Mouse (Mus musculus) megakaryocyte, embryonic 14.5 days (primary cell): ENCODE measurements around the gene Utrn.

Experiments
- FLI1 ChIP-seq: IDR thresholded peaks from 2 replicates; pipeline ENCODE4 v1.6.1; 2012; ENCODE audit warnings: low read length, inconsistent platforms, mixed read lengths
- GATA1 ChIP-seq: IDR thresholded peaks from 3 replicates; pipeline ENCODE4 v1.6.1; 2012; ENCODE audit warnings: mixed read lengths, low read length, inconsistent platforms, borderline replicate concordance

GRCm38 (mm10) chr10:12572759-12573158 is 296.4 kb downstream of the Utrn start:
- TF ChIP-seq GATA1: no peak
- TF ChIP-seq FLI1: no peak
